In genomic region chr5:97001571-97001970, GRCm38 (mm10) we compare ENCODE assay signal across 19 mouse cellular contexts. TPM values are rescaled to one million over a fixed set of nuclear protein-coding genes. Genes with fewer than 3 reads are reported as not detected.
DNase-seq lines count a peak whose midpoint lies in the region; ATAC-seq and TF ChIP-seq lines count a peak whose summit lies in the region.
"Had no signal": no experiment of that assay in that cellular context is flagged by ENCODE, and none has a peak within 500 bp of the region (broad histone marks: within the 10 kb centered on the region; RNA-seq: fewer than 3 reads in every experiment).

No protein-coding gene starts in this region.

- whole genome bisulfite sequencing in intestine, postnatal 0 days: 81% methylated on average over 5 of the region's 5 CpGs
- 89% methylated on average over 5 of the region's 5 CpGs for WGBS in intestine, embryonic 15.5 days
- WGBS in liver, embryonic 14.5 days (ENCODE audit: insufficient replicate concordance): 84% methylated on average over 5 of the region's 5 CpGs

- intact Hi-C loops in gastrocnemius, adult 2 months (cut with DNase I): no loop called here

- dilution Hi-C loops in CH12.LX (cut with MboI; ENCODE audit: extremely low pct_ligation_motif_present, extremely low pct_unique_long_range_greater_than_20kb, low sequenced_read_pairs): no loop called here

- no peak for TF ChIP-seq RAD21 in CH12.LX (IDR thresholded peaks at IDR 0.05; ENCODE audit: low read depth, low read length)

- peaks cover 84% of the 10 kb centered on the region for H3K79me2 ChIP-seq in CH12.LX (replicated peaks; ENCODE audit: control insufficient read depth, extremely low read depth, insufficient read depth, poor library complexity, severe bottlenecking)

- no peak overlapping the region for H3K9ac ChIP-seq in intestine, postnatal 0 days (ENCODE audit: low read depth, low read length)
- no peak overlapping the region for H3K9ac ChIP-seq in intestine, embryonic 15.5 days
- H3K9ac ChIP-seq in CH12.LX (ENCODE audit: insufficient read depth, low read depth): peak overlapping the region; percentile 49
- H3K9ac ChIP-seq in liver, embryonic 14.5 days (replicated peaks): peak overlapping the region; percentile 95
- H3K9ac ChIP-seq: hindbrain, embryonic 14.5 days had no signal

- no peak for ATAC-seq in intestine, postnatal 0 days
- no peak for ATAC-seq in intestine, embryonic 15.5 days
- no peak for ATAC-seq in liver, embryonic 14.5 days (ENCODE audit: insufficient read depth)
- ATAC-seq: lung, postnatal 0 days had no signal

- DNase-seq in gastrocnemius, adult 2 months: no peak
- DNase-seq in gastrocnemius, adult 8-10 months (ENCODE audit: low spot score in 2 of 2): no peak
- no peak for DNase-seq in CH12.LX (ENCODE audit: extremely low read depth)
- no peak for DNase-seq in liver, embryonic 14.5 days (ENCODE audit: low read depth in 3 of 3, low spot score in 3 of 3)
- DNase-seq in right cerebral cortex, postnatal 36 days (ENCODE audit: low spot score in 2 of 2): no peak
- DNase-seq in frontal cortex, postnatal 36 days (ENCODE audit: low spot score in 2 of 2): no peak
- DNase-seq: cerebellum, adult 11 months; cerebellum, postnatal 36 days; heart, adult 2 months; kidney, adult 8-10 months; kidney, postnatal 4 days; layer of hippocampus, postnatal 36 days; left cerebral cortex, postnatal 4 days; thymus, postnatal 25 days had no signal

- H3K9me3 ChIP-seq in intestine, postnatal 0 days (ENCODE audit: control insufficient read depth): no peaks in the 10 kb centered on the region
- no peaks in the 10 kb centered on the region for H3K9me3 ChIP-seq in intestine, embryonic 15.5 days
- no peaks in the 10 kb centered on the region for H3K9me3 ChIP-seq in CH12.LX (replicated peaks; ENCODE audit: low read length)
- H3K9me3 ChIP-seq in liver, embryonic 14.5 days (ENCODE audit: control insufficient read depth, low read length): no peaks in the 10 kb centered on the region
- H3K9me3 ChIP-seq: midbrain, embryonic 10.5 days had no signal

- TF ChIP-seq EP300 in CH12.LX (IDR thresholded peaks at IDR 0.05; ENCODE audit: low read length): no peak
- TF ChIP-seq EP300 in liver, embryonic 14.5 days (IDR thresholded peaks at IDR 0.05; ENCODE audit: low read depth): no peak

- in situ Hi-C loops in CH12.LX (cut with MboI; ENCODE audit: low pct_ligation_motif_present, low pct_unique_long_range_greater_than_20kb, low sequenced_read_pairs): no loop called here

- H3K27me3 ChIP-seq in intestine, postnatal 0 days (replicated peaks; ENCODE audit: control insufficient read depth, insufficient read depth, low read length): no peaks in the 10 kb centered on the region
- H3K27me3 ChIP-seq in intestine, embryonic 15.5 days (replicated peaks): no peaks in the 10 kb centered on the region
- H3K27me3 ChIP-seq in CH12.LX (replicated peaks): no peaks in the 10 kb centered on the region
- no peaks in the 10 kb centered on the region for H3K27me3 ChIP-seq in liver, embryonic 14.5 days (ENCODE audit: control insufficient read depth, insufficient read depth, low read length)

- no peak for TF ChIP-seq POLR2A in CH12.LX (IDR thresholded peaks at IDR 0.05; ENCODE audit: low read depth, low read length)

- H3K4me3 ChIP-seq in gastrocnemius, adult 2 months: no peak overlapping the region; the same call in 1 of the 2 replicates
- H3K4me3 ChIP-seq in intestine, postnatal 0 days (ENCODE audit: low read depth, low read length): no peak overlapping the region
- no peak overlapping the region for H3K4me3 ChIP-seq in intestine, embryonic 15.5 days (replicated peaks)
- peak overlapping the region in 1 of 3 experiments; percentile 22 for H3K4me3 ChIP-seq in CH12.LX (replicated peaks in 1 of 3; ENCODE audit: low read depth in 2 of 3, low read length in 2 of 3, poor library complexity in 1 of 3)
- peak overlapping the region; percentile 55 to 69 for H3K4me3 ChIP-seq in liver, embryonic 14.5 days (ENCODE audit: insufficient read depth in 1 of 2, low read depth in 2 of 2, low read length in 2 of 2)
- H3K4me3 ChIP-seq: heart, adult 2 months; midbrain, embryonic 10.5 days had no signal

- no peak for TF ChIP-seq CTCF in gastrocnemius, adult 2 months (IDR thresholded peaks at IDR 0.05)
- TF ChIP-seq CTCF in intestine, postnatal 0 days (IDR thresholded peaks at IDR 0.05; ENCODE audit: low read depth): no peak
- TF ChIP-seq CTCF in CH12.LX (conservative IDR thresholded peaks at IDR 0.05 in 1 of 2, IDR thresholded peaks at IDR 0.05 in 1 of 2; ENCODE audit: low read depth in 2 of 2, low read length in 2 of 2): no peak
- TF ChIP-seq CTCF in liver, embryonic 14.5 days (IDR thresholded peaks at IDR 0.05; ENCODE audit: low read depth): no peak

- peak overlapping the region; percentile 80; the same call in 1 of the 2 replicates for H3K4me2 ChIP-seq in intestine, postnatal 0 days (replicated peaks; ENCODE audit: low read depth)
- no peak overlapping the region for H3K4me2 ChIP-seq in intestine, embryonic 15.5 days (replicated peaks)
- H3K4me2 ChIP-seq in CH12.LX (ENCODE audit: insufficient read depth, low read depth, poor library complexity, severe bottlenecking): peak overlapping the region; percentile 64
- peak overlapping the region; percentile 85 for H3K4me2 ChIP-seq in liver, embryonic 14.5 days (ENCODE audit: low read depth)
- H3K4me2 ChIP-seq: hindbrain, embryonic 14.5 days had no signal

- peaks cover 22% of the 10 kb centered on the region for H3K4me1 ChIP-seq in intestine, postnatal 0 days (replicated peaks; ENCODE audit: control insufficient read depth, insufficient read depth, low read length)
- peaks cover 18% of the 10 kb centered on the region for H3K4me1 ChIP-seq in intestine, embryonic 15.5 days (replicated peaks)
- H3K4me1 ChIP-seq in CH12.LX (ENCODE audit: control insufficient read depth in 1 of 2, insufficient read depth in 2 of 2): peaks cover 10 to 45% of the 10 kb centered on the region in 2 experiments
- H3K4me1 ChIP-seq in liver, embryonic 14.5 days (replicated peaks; ENCODE audit: control insufficient read depth in 2 of 2, insufficient read depth in 2 of 2, low read length in 1 of 2): peaks cover 59 to 70% of the 10 kb centered on the region in 2 experiments

- no peaks in the 10 kb centered on the region; the same call in 1 of the 2 replicates for H3K36me3 ChIP-seq in intestine, postnatal 0 days (ENCODE audit: control insufficient read depth, insufficient read depth)
- no peaks in the 10 kb centered on the region for H3K36me3 ChIP-seq in intestine, embryonic 15.5 days
- H3K36me3 ChIP-seq in CH12.LX (replicated peaks in 1 of 2; ENCODE audit: control insufficient read depth in 1 of 2, insufficient read depth in 1 of 2, low read length in 1 of 2): peaks cover 0 to 25% of the 10 kb centered on the region in 2 experiments
- H3K36me3 ChIP-seq in liver, embryonic 14.5 days (replicated peaks; ENCODE audit: control insufficient read depth, insufficient read depth, low read depth): peaks cover 29% of the 10 kb centered on the region
- H3K36me3 ChIP-seq: midbrain, embryonic 10.5 days had no signal

- H3K27ac ChIP-seq in gastrocnemius, adult 2 months: peak overlapping the region; percentile 32; the same call in 1 of the 2 replicates
- no peak overlapping the region for H3K27ac ChIP-seq in intestine, postnatal 0 days (ENCODE audit: low read depth, low read length)
- no peak overlapping the region for H3K27ac ChIP-seq in intestine, embryonic 15.5 days
- peak overlapping the region; percentile 37; the same call in 1 of the 2 replicates for H3K27ac ChIP-seq in CH12.LX (ENCODE audit: insufficient read depth, low read depth)
- H3K27ac ChIP-seq in liver, embryonic 14.5 days: peak overlapping the region; percentile 85
- H3K27ac ChIP-seq: heart, adult 2 months; hindbrain, embryonic 14.5 days; midbrain, embryonic 10.5 days had no signal

TF ChIP-seq in CH12.LX, 34 proteins besides CTCF, POLR2A, EP300 and RAD21:
- TF ChIP-seq GABPA (IDR thresholded peaks at IDR 0.05; ENCODE audit: insufficient replicate concordance, low read depth, low read length): no peak
- TF ChIP-seq MEF2A (IDR thresholded peaks at IDR 0.05; ENCODE audit: borderline replicate concordance, low read depth, low read length): no peak
- no peak for TF ChIP-seq UBTF (IDR thresholded peaks at IDR 0.05; ENCODE audit: low read depth, low read length)
- TF ChIP-seq CHD2 (IDR thresholded peaks at IDR 0.05; ENCODE audit: low read length): no peak
- no peak for TF ChIP-seq ZNF384 (IDR thresholded peaks at IDR 0.05; ENCODE audit: low read depth, low read length)
- no peak for TF ChIP-seq MAZ (IDR thresholded peaks at IDR 0.05; ENCODE audit: low read depth, low read length)
- TF ChIP-seq MYC (IDR thresholded peaks at IDR 0.05; ENCODE audit: low read depth, low read length): no peak

RNA-seq across cellular contexts. Expression of gene Bmp2k, which starts 4.1 kb away (rescaled TPM):
- total RNA-seq in gastrocnemius, adult 2 months (2021): 10 to 100 TPM in 1 of 2 experiments, 1 to 10 TPM in 1; 9.6 to 12.9 TPM
- total RNA-seq in gastrocnemius, adult 8-10 months (2022): 10 to 100 TPM; 11.8 to 14.4 (median 13.5) TPM
- polyA plus RNA-seq in intestine, postnatal 0 days (2015; fragmentation: Nextera tagmentation; extraction: Ambion mirVana): 21.2 and 23.8 TPM in 2 replicates
- 19.2 and 20.3 TPM in 2 replicates for polyA plus RNA-seq in intestine, embryonic 15.5 days (2015; fragmentation: Nextera tagmentation; extraction: Ambion mirVana)
- total RNA-seq in CH12.LX (2012; rRNA removed): 8.9 and 9.7 TPM in 2 replicates
- 9.1 and 9.6 TPM in 2 replicates for total RNA-seq in CH12.LX (2014; rRNA removed)
- polyA plus RNA-seq in CH12.LX (2012; ENCODE audit: insufficient read length, low read depth): 7.5 and 7.9 TPM in 2 replicates
- 10.6 and 14.0 TPM in 2 replicates for polyA plus RNA-seq in liver, embryonic 14.5 days (2012; rRNA removed)
- polyA plus RNA-seq in liver, embryonic 14.5 days (2014; fragmentation: Nextera tagmentation; extraction: Ambion mirVana): 30.2 and 34.3 TPM in 2 replicates

Comparison
In these comparisons a context has a peak if more than half of its experiments do, and no peak if none do; other contexts are left out.
1. H3K27ac ChIP-seq: peak in gastrocnemius, adult 2 months (single experiment), CH12.LX (single experiment) and liver, embryonic 14.5 days (single experiment); none in intestine, postnatal 0 days (single experiment) and intestine, embryonic 15.5 days (single experiment).
2. H3K4me3 ChIP-seq: peak in liver, embryonic 14.5 days (2 of 2); none in gastrocnemius, adult 2 months (single experiment), intestine, postnatal 0 days (single experiment) and intestine, embryonic 15.5 days (single experiment).
3. H3K9ac ChIP-seq: peak in CH12.LX (single experiment) and liver, embryonic 14.5 days (single experiment); none in intestine, postnatal 0 days (single experiment) and intestine, embryonic 15.5 days (single experiment).